Mouse (Mus musculus) adipose tissue, adult 10 weeks (tissue): Measurements from ENCODE around the gene Ces1c. TPM values are rescaled to one million over a fixed set of nuclear protein-coding genes. Genes with fewer than 3 reads are reported as not detected.

Experiments used
- polyA plus RNA-seq: library from polyadenylated mRNA; stranded (reverse); fragments of 350-450 nt; fragmentation: Illumina TruSeq; extraction: RNeasy Lipid Tissue Mini Kit (QIAGEN cat#74804); gene quantifications from one replicate; pipeline ENCODE4 v1.2.3, GENCODE M21; 2014; ENCODE audit warnings: low read depth, low replicate concordance

Ces1c gene
- polyA plus RNA-seq = not detected

GRCm38 (mm10) chr8:93131233-93131980 lies at the start of gene Ces1c:
Gene Ces1c, minus strand, starts transcription at chr8:93131283.

GRCm38 (mm10) chr8:93079887-93080286 lies 51.2 kb downstream of the Ces1c start, which contains the start of gene Ces1b:
Gene Ces1b, minus strand, starts transcription at chr8:93080017.

Other genes starting within 250 kb of the Ces1c start
- not detected for gene Capns2, start 229.9 kb downstream of the Ces1c start, polyA plus RNA-seq
- 0.73 TPM for gene Slc6a2, start 171.2 kb downstream of the Ces1c start, polyA plus RNA-seq
- not detected for gene Ces1a, start 83.1 kb downstream of the Ces1c start, polyA plus RNA-seq
- 0.60 TPM for gene Ces1b, start 51.3 kb downstream of the Ces1c start, polyA plus RNA-seq
- 640 TPM for gene Ces1d, start 66.6 kb upstream of the Ces1c start, polyA plus RNA-seq
- gene Ces1e, start 98.3 kb upstream of the Ces1c start, polyA plus RNA-seq = 2.9 TPM
- 75.9 TPM for gene Ces1f, start 148.5 kb upstream of the Ces1c start, polyA plus RNA-seq
- gene Ces1g, start 206.0 kb upstream of the Ces1c start, polyA plus RNA-seq = not detected
- not detected for gene Ces1h, start 248.4 kb upstream of the Ces1c start, polyA plus RNA-seq